In the genomic region with DNA sequence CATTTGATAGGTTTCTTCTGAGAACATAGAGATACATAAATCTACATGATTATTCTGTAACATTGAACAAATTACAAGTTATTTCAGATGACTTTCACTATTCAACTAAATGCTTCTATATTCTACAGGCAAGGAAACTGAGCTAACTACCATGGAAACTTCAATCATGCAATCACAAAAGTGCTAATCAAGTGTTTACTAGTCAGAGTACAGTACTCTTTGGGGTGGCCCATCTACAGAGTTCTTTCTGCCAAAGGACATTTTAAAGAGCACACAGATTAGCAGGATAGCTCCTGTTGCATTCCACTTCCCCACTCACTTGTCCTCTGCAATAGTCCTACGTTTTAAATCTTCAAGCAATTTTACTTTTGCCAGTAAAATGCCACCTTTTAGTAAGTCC, we compare ENCODE assay signal across 18 mouse cellular contexts. TPM values are rescaled to one million over a fixed set of nuclear protein-coding genes. Genes with fewer than 3 reads are reported as not detected.
A peak's percentile ranks its signal among the peaks of the same experiment; 100 is the strongest.
DNase-seq lines count a peak whose midpoint lies in the region; ATAC-seq and TF ChIP-seq lines count a peak whose summit lies in the region.
"Had no signal": no experiment of that assay in that cellular context is flagged by ENCODE, and none has a peak within 500 bp of the region (broad histone marks: within the 10 kb centered on the region; RNA-seq: fewer than 3 reads in every experiment).

No protein-coding gene starts in this region.

- peaks cover 11% of the 10 kb centered on the region for H3K4me1 ChIP-seq in forebrain, embryonic 16.5 days (replicated peaks; ENCODE audit: control insufficient read depth, insufficient read depth, low read length)
- 0 out of 2 replicates have a peak, but pooled peaks cover 10% of the 10 kb centered on the region for H3K4me1 ChIP-seq in midbrain, embryonic 14.5 days (ENCODE audit: control insufficient read depth, insufficient read depth, low read length)
- 0 out of 2 replicates have a peak, but pooled peaks cover 3% of the 10 kb centered on the region for H3K4me1 ChIP-seq in intestine, embryonic 16.5 days (ENCODE audit: control insufficient read depth, insufficient read depth, low read length)
- H3K4me1 ChIP-seq: embryonic facial prominence, embryonic 13.5 days had no signal

- peak; percentile 58 for ATAC-seq in forebrain, embryonic 16.5 days
- ATAC-seq in midbrain, embryonic 14.5 days (ENCODE audit: low FRiP score, low TSS enrichment), result no peak
- ATAC-seq in cerebellum, adult (ENCODE audit: insufficient number of reproducible peaks, low FRiP score, low TSS enrichment), result no peak
- no peak for ATAC-seq in intestine, embryonic 16.5 days
- ATAC-seq: Patski had no signal

- DNase-seq in layer of hippocampus, adult 2 months (ENCODE audit: low spot score in 2 of 2), result no peak
- DNase-seq in layer of hippocampus, adult 9-10 months (ENCODE audit: low spot score), result no peak
- DNase-seq in brain, embryonic 14.5 days (ENCODE audit: low read depth), result peak; percentile 85
- DNase-seq in midbrain, embryonic 14.5 days, result no peak
- DNase-seq in heart, postnatal 4 days, result no peak
- DNase-seq: adrenal gland, postnatal 36 days; gastrocnemius, postnatal 14 days; heart, postnatal 36 days; kidney, adult 18-20 months; kidney, postnatal 36 days had no signal

- H3K9me3 ChIP-seq in forebrain, embryonic 16.5 days (ENCODE audit: control insufficient read depth, low read length), result no peaks in the 10 kb centered on the region
- no peaks in the 10 kb centered on the region for H3K9me3 ChIP-seq in midbrain, embryonic 14.5 days (ENCODE audit: control insufficient read depth, low read length)
- H3K9me3 ChIP-seq in intestine, embryonic 16.5 days (ENCODE audit: control insufficient read depth, low read length), result no peaks in the 10 kb centered on the region
- H3K9me3 ChIP-seq: embryonic facial prominence, embryonic 13.5 days; megakaryocyte, embryonic 14.5 days had no signal

- no peak overlapping the region for H3K4me3 ChIP-seq in layer of hippocampus, adult 2 months
- no peak overlapping the region for H3K4me3 ChIP-seq in forebrain, embryonic 16.5 days (replicated peaks; ENCODE audit: low read length)
- no peak overlapping the region for H3K4me3 ChIP-seq in midbrain, embryonic 14.5 days (replicated peaks; ENCODE audit: low read depth, low read length)
- H3K4me3 ChIP-seq in intestine, embryonic 16.5 days (ENCODE audit: low read length), result no peak overlapping the region
- H3K4me3 ChIP-seq: embryonic facial prominence, embryonic 13.5 days; megakaryocyte, embryonic 14.5 days had no signal

- TF ChIP-seq CTCF in layer of hippocampus, adult 2 months (conservative IDR thresholded peaks at IDR 0.05), result no peak
- TF ChIP-seq CTCF in brain, embryonic 14.5 days (IDR thresholded peaks at IDR 0.05; ENCODE audit: borderline replicate concordance, extremely low read depth, insufficient read depth, insufficient read length), result no peak

- no peak for TF ChIP-seq POLR2A in brain, embryonic 14.5 days (IDR thresholded peaks at IDR 0.05; ENCODE audit: borderline replicate concordance, extremely low read depth, insufficient read depth, insufficient read length, poor library complexity, severe bottlenecking)

- no peak overlapping the region for H3K4me2 ChIP-seq in forebrain, embryonic 16.5 days (ENCODE audit: low read length)
- no peak overlapping the region for H3K4me2 ChIP-seq in midbrain, embryonic 14.5 days (ENCODE audit: low read length)
- H3K4me2 ChIP-seq in intestine, embryonic 16.5 days (ENCODE audit: low read depth, low read length), result no peak overlapping the region
- H3K4me2 ChIP-seq: embryonic facial prominence, embryonic 13.5 days; heart, embryonic 11.5 days had no signal

- H3K36me3 ChIP-seq in forebrain, embryonic 16.5 days (ENCODE audit: control insufficient read depth, insufficient read depth), result peaks cover 2% of the 10 kb centered on the region; the same call in 1 of the 2 replicates
- H3K36me3 ChIP-seq in midbrain, embryonic 14.5 days (ENCODE audit: control insufficient read depth, insufficient read depth, low read length), result no peaks in the 10 kb centered on the region; the same call in 1 of the 2 replicates
- H3K36me3 ChIP-seq in intestine, embryonic 16.5 days (ENCODE audit: control insufficient read depth, insufficient read depth, low read length), result no peaks in the 10 kb centered on the region

- 7% methylated on average over 1 of the region's 1 CpGs for WGBS in forebrain, embryonic 16.5 days
- WGBS in midbrain, embryonic 14.5 days, result 47% methylated on average over 1 of the region's 1 CpGs
- WGBS in intestine, embryonic 16.5 days, result 64% methylated on average over 1 of the region's 1 CpGs

- no peaks in the 10 kb centered on the region for H3K27me3 ChIP-seq in forebrain, embryonic 16.5 days (replicated peaks; ENCODE audit: control insufficient read depth, insufficient read depth, low read length)
- no peaks in the 10 kb centered on the region for H3K27me3 ChIP-seq in midbrain, embryonic 14.5 days (ENCODE audit: control insufficient read depth, insufficient read depth, low read length)
- H3K27me3 ChIP-seq in intestine, embryonic 16.5 days (replicated peaks; ENCODE audit: control insufficient read depth, insufficient read depth, low read length), result no peaks in the 10 kb centered on the region
- H3K27me3 ChIP-seq: embryonic facial prominence, embryonic 13.5 days; megakaryocyte, embryonic 14.5 days; Patski had no signal

- H3K27ac ChIP-seq in layer of hippocampus, adult 2 months, result peak overlapping the region; percentile 47; the same call in 1 of the 2 replicates
- peak overlapping the region; percentile 24; the same call in 1 of the 2 replicates for H3K27ac ChIP-seq in forebrain, embryonic 16.5 days (ENCODE audit: low read length)
- H3K27ac ChIP-seq in midbrain, embryonic 14.5 days (replicated peaks; ENCODE audit: low read depth, low read length), result 0 out of 2 replicates have a peak overlapping the region, but pooled peaks have one; percentile 45
- no peak overlapping the region for H3K27ac ChIP-seq in intestine, embryonic 16.5 days (ENCODE audit: low read length)
- H3K27ac ChIP-seq: embryonic facial prominence, embryonic 13.5 days; liver, embryonic 14.5 days had no signal

- H3K9ac ChIP-seq in forebrain, embryonic 16.5 days (replicated peaks; ENCODE audit: low read depth, low read length), result no peak overlapping the region
- H3K9ac ChIP-seq in midbrain, embryonic 14.5 days (replicated peaks; ENCODE audit: low read length), result no peak overlapping the region
- H3K9ac ChIP-seq in intestine, embryonic 16.5 days (ENCODE audit: low read depth, low read length), result no peak overlapping the region
- H3K9ac ChIP-seq: embryonic facial prominence, embryonic 13.5 days; liver, embryonic 14.5 days had no signal

RNA-seq across cellular contexts. Expression of gene Dars, which starts 11.5 kb away (rescaled TPM):
- 10 to 100 TPM; 66.3 to 68.0 TPM for total RNA-seq in layer of hippocampus, adult 2 months (2021)
- 47.7 and 55.3 TPM in 2 replicates for polyA plus RNA-seq in brain, embryonic 14.5 days (2012; rRNA removed)
- 136 and 159 TPM in 2 replicates for polyA plus RNA-seq in forebrain, embryonic 16.5 days (2015; fragmentation: Nextera tagmentation; extraction: Ambion mirVana)
- polyA plus RNA-seq in midbrain, embryonic 14.5 days (2014; fragmentation: Nextera tagmentation; extraction: Ambion mirVana), result 96.7 and 111 TPM in 2 replicates
- 178 TPM in 2 replicates for polyA plus RNA-seq in intestine, embryonic 16.5 days (2015; fragmentation: Nextera tagmentation; extraction: Ambion mirVana)
- 10 to 100 TPM; 56.5 to 57.8 TPM for total RNA-seq in heart, postnatal 4 days (2021)

RNA-seq across cellular contexts. Expression of gene Mcm6, which starts 46.2 kb away (rescaled TPM):
- total RNA-seq in layer of hippocampus, adult 2 months (2021), result 10 to 100 TPM; 17.6 to 23.4 TPM
- 60.3 and 70.2 TPM in 2 replicates for polyA plus RNA-seq in brain, embryonic 14.5 days (2012; rRNA removed)
- polyA plus RNA-seq in forebrain, embryonic 16.5 days (2015; fragmentation: Nextera tagmentation; extraction: Ambion mirVana), result 95.3 and 113 TPM in 2 replicates
- polyA plus RNA-seq in midbrain, embryonic 14.5 days (2014; fragmentation: Nextera tagmentation; extraction: Ambion mirVana), result 41.3 and 77.8 TPM in 2 replicates
- polyA plus RNA-seq in intestine, embryonic 16.5 days (2015; fragmentation: Nextera tagmentation; extraction: Ambion mirVana), result 205 and 225 TPM in 2 replicates
- 10 to 100 TPM; 85.0 to 85.3 TPM for total RNA-seq in heart, postnatal 4 days (2021)
